Mouse (Mus musculus) left cerebral cortex, adult 2 months (tissue): ENCODE results near the gene Ubl3. TPM values are rescaled to one million over a fixed set of nuclear protein-coding genes. Genes with fewer than 3 reads are reported as not detected.
A peak's percentile ranks its signal among the peaks of the same experiment; 100 is the strongest.

Experiments
- DNase-seq, 2 experiments: peaks; one replicate each; pipeline ENCODE4 v3.0.0; 2021 to 2022; ENCODE audit warnings: low spot score in 2 of 2, mixed read lengths in 1 of 2; ENCODE audit errors: extremely low spot score in 1 of 2
- H3K27ac ChIP-seq: fragments of 200-600 bp; 2 replicates; pipeline ENCODE4 v1.8.1; 2022
- H3K4me3 ChIP-seq: fragments of 200-600 bp; 2 replicates; pipeline ENCODE4 v1.8.1; 2022
- CTCF ChIP-seq: fragments of 200-600 bp; IDR thresholded peaks from 2 replicates; pipeline ENCODE4 v1.8.1; 2022; ENCODE audit warnings: antibody characterized with exemption, mild to moderate bottlenecking, moderate library complexity
- intact Hi-C: fragments of 180-260 bp; cut with DNase I; formaldehyde crosslinking; loops from one replicate; pipeline ENCODE4 v1.15.1; 2025
- total RNA-seq, 2 experiments: library from RNA; stranded (reverse); gene quantifications; 2 replicates each; pipeline ENCODE4 v1.2.3; 2021

Ubl3 gene
- total RNA-seq, 2 experiments from 2014 or later = 234 to 252 TPM

DNA sequence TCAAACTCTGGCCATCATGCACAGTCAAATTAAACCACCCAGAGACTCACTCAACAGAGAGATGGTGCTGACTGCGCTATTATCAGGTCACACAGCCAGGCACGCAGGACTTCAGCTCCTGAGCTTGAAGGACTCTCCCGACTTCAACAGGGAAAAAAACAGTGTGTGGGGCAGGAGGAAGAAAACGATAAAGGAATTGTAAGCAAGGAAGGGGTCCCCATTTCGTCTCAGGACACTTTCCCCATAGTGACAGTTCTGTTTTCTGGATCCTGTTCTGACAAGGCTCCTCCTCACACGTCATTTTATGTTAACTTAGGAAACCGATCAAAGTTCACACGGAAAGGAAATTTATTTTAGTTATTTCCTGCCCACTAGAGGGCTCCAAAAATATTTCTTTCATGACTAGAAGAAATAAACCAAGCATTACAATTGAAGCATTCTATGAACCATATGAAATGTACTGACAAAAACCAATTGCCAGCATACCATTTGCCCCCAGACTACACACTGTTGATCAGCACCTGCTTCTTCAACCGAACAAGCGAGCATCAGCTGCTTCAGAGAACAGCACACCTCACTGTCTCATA lies 4.6 kb downstream of the Ubl3 start:
- peak; percentile 64 for TF ChIP-seq CTCF
- Histone ChIP-seq H3K4me3 (no peak overlapping the region), H3K27ac (peak overlapping the region; percentile 22; the same call in 1 of the 2 replicates)
- DNase-seq = no peak
- intact Hi-C loops = no loop called here

DNA sequence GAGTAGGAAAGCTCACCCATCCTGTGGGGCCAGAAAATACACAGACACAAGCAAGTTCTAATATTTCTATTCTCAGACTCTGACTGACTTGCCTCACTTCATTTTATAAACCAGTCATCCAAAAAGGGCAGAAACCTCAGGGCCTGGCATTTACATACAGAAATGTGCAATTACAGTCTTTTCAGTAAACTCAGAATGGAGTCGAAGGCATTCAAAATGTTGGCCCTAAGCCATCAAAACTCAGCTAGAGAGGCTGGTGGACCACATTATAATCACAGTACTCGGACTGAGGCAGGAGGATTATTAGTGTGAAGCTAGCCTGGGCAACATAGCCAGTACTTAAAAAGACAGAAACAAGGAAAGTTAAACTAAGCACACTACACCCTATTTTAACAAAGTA lies 5.6 kb downstream of the Ubl3 start:
- Histone ChIP-seq H3K4me3 (no peak overlapping the region), H3K27ac (no peak overlapping the region)
- intact Hi-C loops = no loop called here
- DNase-seq = no peak
- no peak for TF ChIP-seq CTCF

DNA sequence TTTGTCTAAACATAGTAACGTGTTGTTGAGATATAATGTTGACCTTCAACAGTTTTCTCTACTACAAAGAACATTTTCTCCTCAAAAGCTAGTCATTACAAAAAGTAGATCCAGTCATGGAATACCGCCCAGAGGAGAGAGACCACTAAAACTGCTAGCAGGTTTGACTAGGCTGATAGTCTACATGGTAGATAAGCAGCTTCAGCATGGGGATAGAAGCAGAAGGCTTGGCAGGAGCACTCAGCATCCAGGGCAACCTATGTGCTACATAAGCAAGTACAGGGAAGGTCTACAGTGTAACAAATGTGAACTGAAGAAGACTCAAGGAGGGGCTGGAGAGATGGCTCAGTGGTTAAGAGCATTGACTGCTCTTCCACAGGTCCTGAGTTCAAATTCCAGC lies 7.9 kb downstream of the Ubl3 start:
- DNase-seq = no peak
- no peak overlapping the region for H3K27ac ChIP-seq
- no peak overlapping the region for H3K4me3 ChIP-seq
- intact Hi-C loops = no loop called here
- TF ChIP-seq CTCF = no peak

DNA sequence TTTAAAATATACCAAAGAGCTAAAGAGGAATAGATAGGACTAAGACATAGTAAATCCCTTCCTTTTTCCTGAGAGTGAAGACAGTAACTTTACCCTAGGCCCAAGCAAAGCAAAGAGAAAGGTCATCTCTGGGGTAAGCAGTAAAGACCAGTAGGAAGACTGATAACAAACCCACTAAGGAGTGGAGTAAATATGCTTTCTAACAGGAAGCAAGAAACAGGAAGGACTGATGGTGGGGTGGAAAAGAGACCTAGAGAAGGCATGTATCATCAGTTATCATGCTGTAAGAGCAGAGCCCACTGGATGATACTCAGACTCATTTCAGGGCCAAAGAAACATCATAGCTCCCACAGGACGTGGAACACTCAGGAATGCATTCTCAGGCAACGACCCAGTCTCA lies 10.4 kb downstream of the Ubl3 start:
- Histone ChIP-seq H3K4me3 (no peak overlapping the region), H3K27ac (no peak overlapping the region)
- intact Hi-C loops = no loop called here
- DNase-seq = no peak
- no peak for TF ChIP-seq CTCF

DNA sequence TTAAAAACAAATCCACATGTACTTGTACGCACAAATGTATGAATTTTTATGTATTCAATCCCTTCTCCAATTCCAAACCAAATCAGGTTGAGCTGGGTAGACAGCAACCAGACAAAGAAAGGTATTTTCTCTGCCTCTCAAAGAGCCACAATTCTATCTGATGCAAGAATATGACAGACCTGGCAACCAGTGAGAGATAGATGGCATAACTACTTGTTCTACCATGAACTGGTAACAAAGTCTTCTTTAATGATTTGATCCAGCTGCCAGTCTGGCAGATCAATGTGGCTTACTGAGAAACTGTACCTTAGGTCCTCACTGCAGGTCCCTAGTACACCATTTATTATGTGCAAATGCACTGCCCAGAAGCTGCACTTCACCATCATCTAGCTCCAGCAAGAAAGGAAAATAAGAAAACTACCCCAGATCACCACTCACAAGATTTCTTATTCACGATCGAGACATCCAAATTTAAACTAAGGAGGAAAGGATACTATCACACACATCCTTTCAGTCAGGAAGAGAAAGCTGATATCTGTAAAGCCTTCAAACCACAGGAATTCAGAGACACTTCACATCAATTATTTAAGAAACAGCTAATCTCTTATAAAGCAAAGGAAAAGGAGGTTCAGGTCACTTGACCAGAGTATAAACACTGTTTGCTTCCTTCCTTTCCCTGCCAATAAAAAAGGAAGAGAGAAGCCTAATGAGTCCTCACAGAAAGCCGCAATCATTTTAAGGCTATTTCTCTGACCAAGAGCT lies 16.7 kb downstream of the Ubl3 start:
- intact Hi-C loops = no loop called here
- no peak overlapping the region for H3K27ac ChIP-seq
- no peak for DNase-seq
- H3K4me3 ChIP-seq = no peak overlapping the region
- TF ChIP-seq CTCF = no peak

DNA sequence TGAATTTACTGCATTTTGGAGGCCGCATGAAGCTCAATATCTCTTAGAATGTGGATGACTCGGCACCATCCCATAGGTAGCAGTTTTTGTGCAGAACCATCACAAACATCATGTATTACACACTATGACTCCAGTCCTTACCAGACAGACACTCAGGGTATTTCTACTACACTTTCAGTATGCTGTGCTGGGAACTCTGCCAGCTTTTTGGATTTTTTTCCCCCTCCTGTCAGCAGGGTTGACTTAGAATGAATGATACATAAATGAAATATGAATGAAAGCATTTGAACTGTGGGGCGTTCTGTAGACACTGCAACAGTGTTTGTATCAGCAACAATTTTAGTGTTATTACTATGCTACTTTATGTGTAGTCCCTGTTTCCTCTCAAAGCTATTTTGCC lies 17.9 kb downstream of the Ubl3 start:
- no peak for TF ChIP-seq CTCF
- H3K27ac ChIP-seq = no peak overlapping the region
- intact Hi-C loops = no loop called here
- no peak for DNase-seq
- no peak overlapping the region for H3K4me3 ChIP-seq

DNA sequence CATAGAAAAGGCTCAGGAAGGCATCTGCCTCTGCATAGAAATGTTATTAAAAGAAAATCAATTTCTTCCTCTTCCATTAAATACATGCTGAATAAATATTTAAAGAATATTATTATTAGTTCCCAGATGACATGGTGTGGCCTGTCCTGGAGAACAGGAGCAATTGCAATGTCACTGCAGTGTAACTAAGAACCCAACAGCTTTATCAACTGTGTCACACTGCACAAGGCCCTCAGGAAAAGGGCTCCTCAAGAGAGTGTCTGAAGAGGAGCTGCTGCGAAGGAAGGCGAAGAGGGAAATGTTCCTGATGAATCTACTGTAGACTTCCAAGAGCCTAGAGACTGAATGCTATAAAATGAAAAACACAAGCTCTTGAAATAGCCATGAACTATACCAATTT lies 18.7 kb downstream of the Ubl3 start:
- intact Hi-C loops = no loop called here
- H3K4me3 ChIP-seq = no peak overlapping the region
- no peak for TF ChIP-seq CTCF
- no peak overlapping the region for H3K27ac ChIP-seq
- DNase-seq = no peak

DNA sequence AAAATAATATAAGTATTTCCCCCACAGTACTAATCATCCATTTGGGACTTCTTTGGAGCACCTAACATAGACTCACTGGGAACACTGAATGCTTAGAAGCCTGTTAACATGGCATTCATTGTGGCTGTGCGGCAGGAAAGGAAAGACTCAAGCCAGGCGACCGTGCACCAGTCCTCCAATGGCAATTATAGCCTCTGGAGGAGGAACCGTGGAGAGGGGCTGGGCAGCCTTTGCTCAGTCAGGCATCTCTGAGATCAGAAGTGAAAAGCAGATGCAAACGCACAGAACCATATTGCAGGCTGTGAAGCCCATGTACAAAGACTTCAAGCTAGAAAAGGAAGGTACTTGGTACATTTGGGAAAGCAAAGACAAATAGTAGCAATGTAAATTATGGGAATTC lies 20.4 kb downstream of the Ubl3 start:
- intact Hi-C loops = no loop called here
- DNase-seq = no peak
- no peak overlapping the region for H3K27ac ChIP-seq
- no peak for TF ChIP-seq CTCF
- H3K4me3 ChIP-seq = no peak overlapping the region

DNA sequence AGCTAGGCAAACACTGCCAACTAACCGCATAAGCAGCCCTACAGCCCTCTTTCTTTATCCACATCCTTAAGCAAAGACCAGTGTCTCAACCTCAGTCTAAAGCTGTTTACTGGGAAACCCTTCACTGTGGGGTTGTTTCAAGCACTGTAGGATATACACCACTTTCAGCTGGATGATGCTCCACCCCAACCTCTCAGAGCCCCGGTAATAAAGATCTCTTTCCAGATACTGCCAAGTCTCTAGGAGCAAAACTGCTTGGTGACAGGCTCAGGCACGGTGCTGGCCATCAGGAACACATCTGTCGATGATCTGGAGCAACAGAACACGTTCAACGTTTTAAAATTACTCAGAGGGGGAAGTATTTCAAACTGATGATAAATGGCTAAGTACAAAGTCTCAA lies 25.0 kb downstream of the Ubl3 start:
- intact Hi-C loops = no loop called here
- no peak for DNase-seq

DNA sequence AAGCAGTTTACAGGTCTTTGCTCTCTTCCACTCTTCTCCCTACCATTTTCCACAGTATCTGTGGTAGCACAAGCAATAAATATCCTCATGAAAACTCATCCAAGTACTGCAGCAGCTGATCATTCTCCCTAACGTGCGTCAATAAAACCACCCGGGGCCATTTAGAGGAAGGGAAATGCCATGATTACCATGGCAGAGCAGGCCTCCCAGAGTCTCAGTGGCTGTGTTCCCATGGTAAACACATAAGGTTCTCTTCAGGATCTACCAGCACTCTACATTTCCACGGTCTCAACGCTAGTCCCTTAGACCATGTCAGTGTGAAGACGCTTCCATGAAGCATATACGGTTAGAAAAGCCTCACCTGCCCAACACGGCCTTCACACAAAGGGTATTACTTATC lies 26.0 kb downstream of the Ubl3 start:
- H3K4me3 ChIP-seq = no peak overlapping the region
- H3K27ac ChIP-seq = no peak overlapping the region
- intact Hi-C loops = no loop called here

More for the DNA sequence above, 25.0 kb downstream of the Ubl3 start:
- Histone ChIP-seq H3K27ac (no peak overlapping the region), H3K4me3 (no peak overlapping the region)
- no peak for TF ChIP-seq CTCF

DNA sequence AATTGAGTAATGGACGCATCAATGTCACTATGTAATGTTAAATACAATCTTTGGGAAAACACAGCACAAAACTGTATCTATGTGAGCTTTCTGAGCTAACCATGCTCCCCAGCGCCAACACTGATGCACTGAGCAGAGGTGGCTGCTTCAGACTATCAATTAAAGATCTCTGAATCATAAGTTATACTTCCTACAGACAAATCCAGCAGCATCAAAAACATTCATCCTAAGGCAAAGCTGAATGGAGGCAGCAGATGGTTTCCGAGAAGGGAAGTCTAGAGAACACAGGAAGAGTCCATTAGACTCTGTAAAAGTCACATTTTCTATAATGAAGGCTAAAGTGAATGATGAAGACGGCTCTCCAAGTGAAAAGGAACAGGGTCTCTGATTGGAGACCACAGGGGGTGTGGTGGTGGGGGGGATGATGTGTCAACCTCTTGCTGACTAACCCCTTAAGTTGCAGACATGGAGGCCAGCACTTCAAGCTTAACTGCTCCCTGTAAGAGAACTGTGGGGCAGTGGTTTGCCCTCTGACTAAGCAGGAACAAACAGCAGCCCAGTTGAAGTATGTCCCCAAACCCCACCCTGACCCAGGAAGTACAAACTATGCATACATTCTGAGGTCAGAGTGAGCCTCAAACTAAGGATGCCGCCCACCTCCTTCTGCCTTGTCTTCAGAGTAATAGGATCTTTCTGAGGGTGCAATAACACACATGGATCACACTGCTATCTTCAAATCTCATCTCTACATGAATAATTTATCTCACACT lies 29.2 kb downstream of the Ubl3 start:
- no peak for TF ChIP-seq CTCF
- intact Hi-C loops = no loop called here
- DNase-seq = no peak
- Histone ChIP-seq H3K27ac (no peak overlapping the region; the same call in 1 of the 2 replicates), H3K4me3 (no peak overlapping the region)

More for the DNA sequence above, 26.0 kb downstream of the Ubl3 start:
- TF ChIP-seq CTCF = no peak
- no peak for DNase-seq

DNA sequence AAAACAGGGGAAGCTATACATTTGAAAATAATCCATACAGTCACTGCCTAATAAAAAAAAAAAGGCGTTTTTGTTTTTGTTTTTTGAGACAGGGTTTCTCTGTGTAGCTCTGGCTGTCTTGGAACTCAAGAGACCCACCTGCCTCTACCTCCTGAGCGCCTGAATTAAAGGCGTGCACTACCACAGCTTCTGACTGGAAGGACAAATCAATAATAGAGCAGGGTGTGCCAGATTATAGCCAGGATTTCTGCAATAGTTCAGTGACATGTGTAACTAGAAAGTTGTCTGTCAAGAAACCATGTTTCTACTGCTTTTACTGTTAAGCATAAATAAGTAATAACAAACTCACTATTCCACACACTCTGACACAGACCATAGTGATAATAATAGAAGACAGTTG lies 30.2 kb downstream of the Ubl3 start:
- intact Hi-C loops = no loop called here
- H3K27ac ChIP-seq = no peak overlapping the region
- no peak for TF ChIP-seq CTCF
- no peak for DNase-seq
- H3K4me3 ChIP-seq = no peak overlapping the region
